Mouse (Mus musculus): Measurements from ENCODE around the gene B4galt5. TPM values are rescaled to one million over a fixed set of nuclear protein-coding genes. Genes with fewer than 3 reads are reported as not detected.

Gene B4galt5
- polyA plus RNA-seq, 1 experiment from 2014 or later, result 22.2 TPM

DNA sequence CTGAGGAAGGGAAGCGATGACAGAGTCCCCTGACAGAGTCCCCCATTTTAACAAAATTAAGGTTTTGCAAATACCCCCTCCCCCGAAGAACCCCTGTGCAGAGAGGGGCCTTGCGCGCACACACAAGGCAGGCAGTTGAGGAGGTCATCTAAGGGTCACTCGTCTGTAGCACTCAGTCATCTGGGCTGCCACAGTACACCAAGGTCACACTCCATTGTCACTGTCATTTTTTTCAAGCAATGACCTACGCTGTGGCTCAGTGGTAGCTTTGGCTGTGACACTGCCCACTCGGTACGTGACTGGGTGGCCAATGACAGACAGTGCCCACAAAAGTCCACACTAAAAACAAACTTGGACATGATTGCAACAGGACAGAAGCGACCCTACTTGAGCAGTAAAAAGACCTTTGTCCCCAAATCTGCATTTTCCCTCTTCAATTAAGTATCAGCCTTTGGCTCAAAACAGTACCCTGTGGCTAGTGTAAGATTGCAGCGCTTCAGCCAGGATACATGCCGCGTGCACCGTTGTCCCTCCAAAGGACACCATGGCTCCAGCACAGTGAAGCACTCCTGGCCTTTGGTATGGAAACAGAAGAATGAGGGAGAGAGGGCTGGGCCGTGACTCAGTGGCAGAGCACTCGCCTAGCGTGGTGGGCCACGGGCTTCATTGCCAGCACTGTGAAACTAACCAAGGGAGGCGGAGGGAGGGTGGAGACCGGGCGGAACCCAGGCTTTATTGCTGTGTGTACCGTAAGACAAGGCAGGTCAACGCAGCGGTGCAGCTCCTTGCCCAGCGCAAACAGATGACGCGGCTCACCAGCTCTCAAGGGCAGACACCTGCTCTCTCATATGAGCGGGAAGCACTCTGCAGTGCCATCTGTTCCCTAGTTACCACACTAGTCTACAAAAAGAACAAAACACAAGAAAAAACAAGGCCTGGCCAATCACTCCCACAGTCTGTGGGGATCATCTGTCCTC lies 50.0 kb downstream of the B4galt5 start:
- H3K4me1 ChIP-seq (replicated peaks), result peaks cover 24% of the 10 kb centered on the region
- peak overlapping the region; percentile 22; the same call in 1 of the 2 replicates for H3K9ac ChIP-seq
- H3K4me3 ChIP-seq, result no peak overlapping the region
- no peaks in the 10 kb centered on the region for H3K9me3 ChIP-seq
- H3K36me3 ChIP-seq, result peaks cover 26% of the 10 kb centered on the region
- H3K27me3 ChIP-seq, result no peaks in the 10 kb centered on the region
- peak; percentile 55 for ATAC-seq (ENCODE audit: low read depth)
- no peak overlapping the region for H3K4me2 ChIP-seq
- peak overlapping the region; percentile 79 for H3K27ac ChIP-seq (replicated peaks)
- 39% methylated on average over 27 of the region's 27 CpGs for WGBS

DNA sequence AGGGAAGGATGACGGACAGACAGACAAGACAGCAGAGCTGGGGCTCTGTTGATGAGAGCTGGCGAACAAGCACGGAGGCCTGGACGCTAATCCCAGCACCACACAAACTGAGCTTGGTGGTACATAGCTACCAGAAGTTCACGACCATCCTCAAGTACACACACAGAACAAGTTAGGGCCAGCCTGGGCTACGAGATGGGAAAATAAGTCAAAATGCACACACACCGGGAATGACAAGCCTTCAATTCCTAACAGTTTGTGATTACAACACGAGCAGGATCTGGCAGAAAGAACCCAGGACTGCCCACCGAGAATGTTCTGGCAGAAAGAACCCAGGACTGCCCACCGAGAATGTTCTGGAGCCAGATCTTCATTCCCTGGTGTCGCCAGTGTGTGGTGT lies 51.0 kb downstream of the B4galt5 start:
- H3K9ac ChIP-seq, result no peak overlapping the region
- peaks cover 24% of the 10 kb centered on the region for H3K4me1 ChIP-seq (replicated peaks)
- no peak overlapping the region for H3K4me2 ChIP-seq
- H3K4me3 ChIP-seq, result no peak overlapping the region
- 96% methylated on average over 11 of the region's 11 CpGs for WGBS
- no peak for ATAC-seq (ENCODE audit: low read depth)
- no peaks in the 10 kb centered on the region for H3K27me3 ChIP-seq
- no peak overlapping the region for H3K27ac ChIP-seq (replicated peaks)
- peaks cover 17% of the 10 kb centered on the region for H3K36me3 ChIP-seq
- H3K9me3 ChIP-seq, result no peaks in the 10 kb centered on the region

- no peak overlapping the region for H3K4me3 ChIP-seq
- no peaks in the 10 kb centered on the region for H3K27me3 ChIP-seq
- H3K36me3 ChIP-seq, result no peaks in the 10 kb centered on the region; the same call in 1 of the 2 replicates
- H3K4me2 ChIP-seq, result 0 out of 2 replicates have a peak overlapping the region, but pooled peaks have one; percentile 4
- H3K9ac ChIP-seq, result no peak overlapping the region
- peaks cover 31% of the 10 kb centered on the region for H3K4me1 ChIP-seq (replicated peaks)
- no peak for ATAC-seq (ENCODE audit: low read depth)
- WGBS, result 55% methylated on average over 15 of the region's 15 CpGs
- H3K27ac ChIP-seq (replicated peaks), result 0 out of 2 replicates have a peak overlapping the region, but pooled peaks have one; percentile 4
- H3K9me3 ChIP-seq, result no peaks in the 10 kb centered on the region
Observed at GRCm38 (mm10) chr2:167294926-167295325, 54.1 kb downstream of the B4galt5 start.

- ATAC-seq (ENCODE audit: low read depth), result no peak
- no peaks in the 10 kb centered on the region for H3K36me3 ChIP-seq
- no peaks in the 10 kb centered on the region for H3K27me3 ChIP-seq
- no peak overlapping the region for H3K4me3 ChIP-seq
- no peak overlapping the region for H3K4me2 ChIP-seq
- no peaks in the 10 kb centered on the region for H3K9me3 ChIP-seq
- no peak overlapping the region for H3K27ac ChIP-seq (replicated peaks)
- peaks cover 24% of the 10 kb centered on the region for H3K4me1 ChIP-seq (replicated peaks)
- H3K9ac ChIP-seq, result no peak overlapping the region
- WGBS, result 77% methylated on average over 7 of the region's 7 CpGs
Observed at GRCm38 (mm10) chr2:167294216-167294615, 54.8 kb downstream of the B4galt5 start.

GRCm38 (mm10) chr2:167293289-167294085 lies 55.5 kb downstream of the B4galt5 start:
- no peaks in the 10 kb centered on the region for H3K27me3 ChIP-seq
- H3K4me3 ChIP-seq, result no peak overlapping the region
- 74% methylated on average over 13 of the region's 13 CpGs for WGBS
- no peaks in the 10 kb centered on the region for H3K9me3 ChIP-seq
- peaks cover 17% of the 10 kb centered on the region for H3K4me1 ChIP-seq (replicated peaks)
- H3K36me3 ChIP-seq, result no peaks in the 10 kb centered on the region
- ATAC-seq (ENCODE audit: low read depth), result no peak
- no peak overlapping the region for H3K4me2 ChIP-seq
- H3K9ac ChIP-seq, result no peak overlapping the region
- H3K27ac ChIP-seq (replicated peaks), result no peak overlapping the region

DNA sequence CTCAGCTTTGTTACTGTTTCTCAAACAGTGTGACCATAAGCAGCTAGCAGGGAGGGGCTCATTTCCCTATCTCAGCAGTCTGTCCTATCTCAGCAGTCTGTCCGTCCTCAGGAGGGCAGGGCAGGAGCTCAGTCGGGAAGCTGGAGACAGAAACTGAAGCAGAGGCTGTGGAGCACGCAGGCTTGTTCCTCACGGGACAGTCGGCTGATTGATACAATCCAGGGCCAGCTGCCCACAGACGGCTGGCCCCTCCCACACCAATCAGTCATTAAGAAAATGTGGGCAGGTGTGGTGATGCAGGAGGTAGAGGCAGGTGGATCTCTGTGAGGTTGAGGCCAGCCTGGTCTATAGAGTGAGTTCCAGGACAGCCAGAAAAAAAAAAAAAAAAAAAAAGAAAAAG lies 56.1 kb downstream of the B4galt5 start:
- Histone ChIP-seq H3K36me3 (no peaks in the 10 kb centered on the region), H3K27ac (replicated peaks) (no peak overlapping the region)
- no peak for ATAC-seq (ENCODE audit: low read depth)

GRCm38 (mm10) chr2:167292151-167292591 lies 56.8 kb downstream of the B4galt5 start:
- no peaks in the 10 kb centered on the region for H3K27me3 ChIP-seq
- H3K4me3 ChIP-seq, result no peak overlapping the region
- no peak overlapping the region for H3K4me2 ChIP-seq
- 87% methylated on average over 4 of the region's 4 CpGs for WGBS
- no peak overlapping the region for H3K9ac ChIP-seq
- no peaks in the 10 kb centered on the region for H3K36me3 ChIP-seq
- H3K27ac ChIP-seq (replicated peaks), result no peak overlapping the region
- ATAC-seq (ENCODE audit: low read depth), result no peak
- peaks cover 12% of the 10 kb centered on the region; the same call in 1 of the 2 replicates for H3K4me1 ChIP-seq (replicated peaks)
- H3K9me3 ChIP-seq, result no peaks in the 10 kb centered on the region

More for the DNA sequence above, 56.1 kb downstream of the B4galt5 start:
- Histone ChIP-seq H3K4me3 (no peak overlapping the region), H3K4me2 (no peak overlapping the region), H3K27me3 (no peaks in the 10 kb centered on the region), H3K9ac (no peak overlapping the region), H3K4me1 (replicated peaks) (peaks cover 12% of the 10 kb centered on the region; the same call in 1 of the 2 replicates), H3K9me3 (no peaks in the 10 kb centered on the region)
- 13% methylated on average over 6 of the region's 6 CpGs for WGBS

DNA sequence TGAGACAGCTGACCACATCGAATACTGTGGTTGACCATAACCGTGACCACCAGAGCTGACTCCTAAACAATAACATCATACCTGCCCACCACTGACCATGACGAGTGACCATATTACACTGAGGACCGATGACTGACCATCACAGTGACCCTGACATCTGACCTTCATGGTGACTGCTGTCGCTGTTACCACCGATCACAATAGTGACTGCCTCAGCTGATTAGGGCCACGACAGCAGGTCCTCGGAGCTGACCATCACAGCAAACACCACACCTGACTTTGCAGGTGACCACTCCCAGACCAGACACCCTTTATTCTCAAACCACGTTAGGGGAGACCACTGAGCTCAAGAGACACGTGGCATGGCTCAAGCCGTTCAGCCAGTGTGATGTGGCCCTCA lies 57.3 kb downstream of the B4galt5 start:
- H3K27me3 ChIP-seq, result no peaks in the 10 kb centered on the region
- H3K27ac ChIP-seq (replicated peaks), result no peak overlapping the region
- 87% methylated on average over 11 of the region's 11 CpGs for WGBS
- no peak overlapping the region for H3K4me2 ChIP-seq
- H3K4me1 ChIP-seq (replicated peaks), result peaks cover 12% of the 10 kb centered on the region; the same call in 1 of the 2 replicates
- no peaks in the 10 kb centered on the region for H3K36me3 ChIP-seq
- no peak overlapping the region for H3K4me3 ChIP-seq
- H3K9me3 ChIP-seq, result no peaks in the 10 kb centered on the region
- ATAC-seq (ENCODE audit: low read depth), result no peak
- no peak overlapping the region for H3K9ac ChIP-seq

DNA sequence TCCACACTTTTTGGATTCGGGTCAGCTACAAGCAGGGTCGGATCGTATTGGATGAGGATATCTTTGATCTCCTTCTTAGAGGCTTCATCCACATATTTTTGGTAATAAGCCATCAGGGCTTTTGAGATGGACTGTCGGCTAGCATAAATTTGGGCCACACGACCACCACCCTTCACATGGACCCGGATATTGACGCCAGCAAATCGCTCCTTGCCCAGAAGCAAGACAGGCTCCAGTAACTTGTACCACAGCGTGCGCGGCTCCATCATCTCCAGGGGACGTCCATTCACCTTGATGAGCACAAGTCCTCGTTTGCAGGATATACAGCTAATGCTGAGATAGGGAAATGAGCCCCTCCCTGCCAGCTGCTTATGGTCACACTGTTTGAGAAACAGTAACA lies 67.5 kb downstream of the B4galt5 start:
- H3K4me1 ChIP-seq (replicated peaks), result 0 out of 2 replicates have a peak, but pooled peaks cover 3% of the 10 kb centered on the region
- H3K4me3 ChIP-seq, result no peak overlapping the region
- no peak for ATAC-seq (ENCODE audit: low read depth)
- no peaks in the 10 kb centered on the region for H3K36me3 ChIP-seq
- no peak overlapping the region for H3K9ac ChIP-seq
- H3K27me3 ChIP-seq, result peaks cover 5% of the 10 kb centered on the region; the same call in 1 of the 2 replicates
- H3K9me3 ChIP-seq, result no peaks in the 10 kb centered on the region
- 94% methylated on average over 13 of the region's 13 CpGs for WGBS
- no peak overlapping the region for H3K4me2 ChIP-seq
- no peak overlapping the region for H3K27ac ChIP-seq (replicated peaks)

DNA sequence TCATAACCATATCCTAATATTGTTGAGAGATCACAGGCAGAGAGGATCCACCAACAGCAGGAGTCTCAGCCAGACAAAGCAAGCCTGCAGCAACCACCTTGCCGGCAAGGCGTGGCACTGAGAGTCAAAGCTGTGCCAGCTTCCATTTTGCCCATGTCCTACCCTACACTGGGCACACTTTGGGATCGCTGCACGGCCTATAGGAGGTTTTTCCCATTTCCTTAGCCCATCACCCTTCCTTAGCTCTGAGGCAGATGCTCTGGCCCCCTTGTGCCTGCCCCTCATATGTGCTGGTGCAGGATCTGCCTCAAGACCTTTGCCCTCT lies 68.0 kb downstream of the B4galt5 start:
- no peak overlapping the region for H3K4me2 ChIP-seq
- H3K4me3 ChIP-seq, result no peak overlapping the region
- H3K9ac ChIP-seq, result no peak overlapping the region
- H3K27me3 ChIP-seq, result peaks cover 5% of the 10 kb centered on the region; the same call in 1 of the 2 replicates
- no peaks in the 10 kb centered on the region for H3K9me3 ChIP-seq
- no peak overlapping the region for H3K27ac ChIP-seq (replicated peaks)
- no peaks in the 10 kb centered on the region for H3K36me3 ChIP-seq
- WGBS, result 89% methylated on average over 4 of the region's 4 CpGs
- ATAC-seq (ENCODE audit: low read depth), result peak; percentile 63; the same call in 1 of the 2 replicates
- H3K4me1 ChIP-seq (replicated peaks), result 0 out of 2 replicates have a peak, but pooled peaks cover 3% of the 10 kb centered on the region

DNA sequence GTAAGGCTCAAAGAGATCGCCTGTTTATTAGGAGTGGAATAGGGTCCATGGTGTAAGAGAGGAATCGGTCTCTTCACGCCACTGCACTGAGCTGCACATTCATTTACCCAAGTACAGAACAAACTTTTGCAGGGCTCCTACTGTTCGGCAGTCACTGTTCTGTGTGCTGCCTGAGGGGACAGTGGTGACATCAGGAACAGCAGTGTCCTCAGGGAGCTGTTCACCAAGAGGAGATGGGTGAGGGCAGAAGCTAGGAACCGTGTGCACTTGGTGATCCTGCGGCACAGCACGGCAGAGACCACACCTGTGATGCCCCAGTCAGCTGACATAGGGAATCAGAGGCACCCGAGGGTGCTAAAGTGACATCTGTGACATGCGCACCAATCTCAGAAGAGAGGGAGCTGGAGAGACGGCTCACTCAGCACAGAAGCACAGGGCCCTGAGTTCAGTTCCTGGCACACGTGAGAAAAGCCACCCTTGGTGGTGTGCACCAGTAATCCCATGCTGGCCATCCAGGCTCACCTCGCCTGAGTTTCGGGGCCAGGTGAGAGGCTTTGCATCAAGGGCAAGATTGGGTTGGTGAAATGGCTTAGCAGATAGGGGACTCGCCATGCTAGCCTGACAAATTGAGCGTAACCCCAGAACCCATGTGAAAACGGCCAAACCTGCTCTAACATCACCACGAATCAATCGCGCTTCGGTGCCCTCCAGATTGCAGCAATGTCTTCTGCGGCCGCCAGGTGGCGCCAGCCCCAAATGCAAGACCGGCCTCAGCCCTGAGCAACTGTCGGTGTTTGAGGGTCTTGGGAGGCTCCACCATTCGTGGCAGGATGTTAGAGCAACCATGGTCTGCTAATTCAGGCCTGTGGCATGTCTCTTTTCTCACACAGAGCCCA lies 68.6 kb downstream of the B4galt5 start:
- H3K36me3 ChIP-seq, result no peaks in the 10 kb centered on the region
- no peaks in the 10 kb centered on the region for H3K9me3 ChIP-seq
- peaks cover 5% of the 10 kb centered on the region; the same call in 1 of the 2 replicates for H3K27me3 ChIP-seq
- H3K4me3 ChIP-seq, result no peak overlapping the region
- ATAC-seq (ENCODE audit: low read depth), result peak; percentile 87
- H3K27ac ChIP-seq (replicated peaks), result no peak overlapping the region
- H3K9ac ChIP-seq, result no peak overlapping the region
- 0 out of 2 replicates have a peak, but pooled peaks cover 3% of the 10 kb centered on the region for H3K4me1 ChIP-seq (replicated peaks)
- H3K4me2 ChIP-seq, result no peak overlapping the region
- WGBS, result 45% methylated on average over 26 of the region's 26 CpGs

All from neural tube, embryonic 13.5 days (tissue).